Mouse (Mus musculus) hindbrain, embryonic 15.5 days (tissue): ENCODE results near the gene Pwp1. TPM values are rescaled to one million over a fixed set of nuclear protein-coding genes. Genes with fewer than 3 reads are reported as not detected.

Source experiments
- ATAC-seq: fragments of 200-750 bp; cut with Nextera tagmentation; 2 replicates; pipeline ENCODE4 v1.8.0; 2017; ENCODE audit warnings: low read depth, moderate number of reproducible peaks, moderate TSS enrichment; ENCODE audit not compliant: low FRiP score
- H3K27ac ChIP-seq: fragments of 300-500 bp; sonication (generic); replicated peaks from 2 replicates; pipeline ENCODE4 v1.5.1; 2015; ENCODE audit warnings: mild to moderate bottlenecking, inconsistent platforms
- H3K27me3 ChIP-seq: fragments of 300-500 bp; sonication (generic); 2 replicates; pipeline ENCODE4 v1.6.1; 2015; ENCODE audit warnings: control low read depth, inconsistent platforms
- H3K36me3 ChIP-seq: fragments of 300-500 bp; sonication (generic); 2 replicates; pipeline ENCODE4 v1.6.1; 2015; ENCODE audit warnings: control low read depth, inconsistent platforms
- H3K4me1 ChIP-seq: fragments of 300-500 bp; sonication (generic); replicated peaks from 2 replicates; pipeline ENCODE4 v1.6.1; 2015; ENCODE audit warnings: control low read depth, inconsistent platforms
- H3K4me2 ChIP-seq: fragments of 300-500 bp; sonication (generic); 2 replicates; pipeline ENCODE4 v1.6.1; 2015; ENCODE audit warnings: moderate library complexity, mild to moderate bottlenecking, inconsistent platforms
- H3K4me3 ChIP-seq: fragments of 300-500 bp; sonication (generic); 2 replicates; pipeline ENCODE4 v1.5.1; 2015; ENCODE audit warnings: mild to moderate bottlenecking, inconsistent platforms
- H3K9ac ChIP-seq: fragments of 300-500 bp; sonication (generic); 2 replicates; pipeline ENCODE4 v1.6.1; 2015; ENCODE audit warnings: inconsistent platforms
- H3K9me3 ChIP-seq: fragments of 300-500 bp; sonication (generic); 2 replicates; pipeline ENCODE4 v1.6.1; 2016; ENCODE audit warnings: control low read depth, inconsistent platforms
- WGBS: fragments of 180-500 bp; shearing (Covaris S2); methylation state at CpG from one replicate; pipeline ENCODE4 v1.1.7; 2015; 5-methylcytosine and 5-hydroxymethylcytosine counted together
- polyA plus RNA-seq: library from polyadenylated mRNA; unstranded; fragments of >200 nt; fragmentation: Nextera tagmentation; extraction: Ambion mirVana; gene quantifications from 2 replicates; pipeline ENCODE4 v1.2.1, GENCODE M21; 2015

Pwp1 gene
- polyA plus RNA-seq, 1 experiment from 2014 or later, result 62.6 TPM

DNA sequence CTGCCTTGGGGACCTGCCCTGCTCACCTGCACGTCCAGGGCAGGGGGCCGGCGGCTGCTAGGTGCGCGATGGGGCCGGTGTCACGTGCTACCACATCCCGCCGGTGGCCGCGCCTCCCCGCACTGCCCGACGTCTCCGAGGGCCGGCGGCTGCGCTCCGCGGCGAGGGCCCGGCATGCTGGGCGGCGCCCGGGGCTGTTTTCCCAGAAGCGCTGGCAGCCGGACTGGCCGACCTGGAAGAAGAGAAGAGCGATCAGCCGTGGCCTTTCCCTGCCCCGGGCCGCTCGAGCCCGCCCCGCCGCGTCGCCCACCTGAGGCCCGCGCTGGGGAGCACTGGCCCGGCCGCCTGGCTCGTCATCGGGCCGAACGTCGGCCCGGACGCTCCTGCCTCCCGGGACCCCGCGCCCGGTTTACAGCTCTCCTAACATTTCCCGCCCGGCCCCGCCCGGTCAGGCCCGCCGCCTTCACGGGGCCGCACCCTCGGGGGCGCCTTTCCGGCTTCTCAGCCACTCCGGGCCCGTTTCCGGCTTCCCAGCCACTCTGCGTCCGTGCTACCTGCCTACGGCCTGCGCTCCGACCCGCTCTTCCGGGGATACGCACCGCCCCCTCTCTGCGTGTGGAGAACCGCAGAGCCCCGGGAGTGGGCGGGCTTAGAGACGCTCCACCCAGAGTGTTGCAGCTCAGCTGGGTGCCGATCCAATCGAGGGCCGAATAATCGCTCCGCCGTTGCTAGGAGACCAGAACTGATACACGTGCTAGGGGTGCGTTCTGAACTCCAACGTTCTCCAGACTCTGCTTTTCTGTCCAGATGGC, 87.4 kb downstream of the Pwp1 start, which contains the start of gene Prdm4:
Gene Prdm4 (minus strand): TSS at position 645 of the 812 bp plus-strand sequence.
- peak; percentile 100 for ATAC-seq
- H3K36me3 ChIP-seq, result peaks cover 24% of the 10 kb centered on the region
- H3K9me3 ChIP-seq, result no peaks in the 10 kb centered on the region
- peaks cover 17% of the 10 kb centered on the region for H3K4me1 ChIP-seq
- H3K27me3 ChIP-seq, result 0 out of 2 replicates have a peak, but pooled peaks cover 4% of the 10 kb centered on the region
- H3K9ac ChIP-seq, result peak within 1 kb of the TSS; percentile 81
- peak within 1 kb of the TSS; percentile 96 for H3K4me3 ChIP-seq
- H3K27ac ChIP-seq, result peak within 1 kb of the TSS; percentile 86
- H3K4me2 ChIP-seq, result peak within 1 kb of the TSS; percentile 77
- under 1% methylated on average over 54 of the region's 90 CpGs for WGBS

- H3K4me1 ChIP-seq, result peaks cover 17% of the 10 kb centered on the region
- peak within 1 kb of the TSS; percentile 54 for H3K9ac ChIP-seq
- H3K9me3 ChIP-seq, result no peaks in the 10 kb centered on the region
- H3K27ac ChIP-seq, result no peak within 1 kb of the TSS
- H3K27me3 ChIP-seq, result peaks cover 8% of the 10 kb centered on the region; the same call in 1 of the 2 replicates
- H3K4me2 ChIP-seq, result peak within 1 kb of the TSS; percentile 94
- H3K4me3 ChIP-seq, result peak within 1 kb of the TSS; percentile 54
- WGBS, result 2% methylated on average over 23 of the region's 23 CpGs
- no peak for ATAC-seq
- no peaks in the 10 kb centered on the region for H3K36me3 ChIP-seq
Observed at GRCm38 (mm10) chr10:85927676-85928445, 98.6 kb downstream of the Pwp1 start, which contains the start of gene Ascl4. Gene Ascl4 (plus strand): TSS chr10:85927681.

- H3K27me3 ChIP-seq, result peaks cover 8% of the 10 kb centered on the region; the same call in 1 of the 2 replicates
- 1% methylated on average over 62 of the region's 63 CpGs for WGBS
- no peaks in the 10 kb centered on the region for H3K9me3 ChIP-seq
- H3K9ac ChIP-seq, result peak overlapping the region; percentile 54
- peaks cover 17% of the 10 kb centered on the region for H3K4me1 ChIP-seq
- peak; percentile 93 for ATAC-seq
- H3K4me3 ChIP-seq, result peak overlapping the region; percentile 54
- H3K27ac ChIP-seq, result no peak overlapping the region
- peak overlapping the region; percentile 94 for H3K4me2 ChIP-seq
- no peaks in the 10 kb centered on the region for H3K36me3 ChIP-seq
Observed at GRCm38 (mm10) chr10:85928499-85929207, 99.4 kb downstream of the Pwp1 start.

DNA sequence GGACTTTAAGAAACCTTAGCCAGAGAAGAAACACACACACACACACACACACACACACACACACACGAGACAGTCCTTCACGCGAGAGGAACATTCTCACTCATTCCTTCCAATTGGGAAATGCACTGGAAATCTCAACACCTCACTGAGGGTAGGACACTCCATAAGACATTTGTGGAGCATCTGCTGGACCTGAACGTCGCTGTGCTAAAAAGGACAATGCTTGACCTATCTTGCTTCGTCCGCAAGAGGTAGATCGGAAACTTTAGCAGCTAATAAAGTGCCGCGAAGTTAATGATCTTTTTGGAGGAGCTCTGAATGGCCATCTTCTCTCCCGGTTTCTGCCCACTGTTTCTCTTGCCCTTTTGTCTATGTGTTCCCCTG, 99.9 kb downstream of the Pwp1 start:
- no peak for ATAC-seq

GRCm38 (mm10) chr10:85929962-85930361, 100.7 kb downstream of the Pwp1 start:
- no peaks in the 10 kb centered on the region for H3K9me3 ChIP-seq
- no peak overlapping the region for H3K4me2 ChIP-seq
- H3K4me1 ChIP-seq, result peaks cover 17% of the 10 kb centered on the region
- no peak overlapping the region for H3K27ac ChIP-seq
- ATAC-seq, result no peak
- H3K9ac ChIP-seq, result no peak overlapping the region
- peaks cover 8% of the 10 kb centered on the region; the same call in 1 of the 2 replicates for H3K27me3 ChIP-seq
- 89% methylated on average over 11 of the region's 11 CpGs for WGBS
- H3K36me3 ChIP-seq, result no peaks in the 10 kb centered on the region
- H3K4me3 ChIP-seq, result no peak overlapping the region

More for the DNA sequence above, 99.9 kb downstream of the Pwp1 start:
- Histone ChIP-seq H3K4me3 (peak overlapping the region; percentile 54), H3K4me1 (peaks cover 17% of the 10 kb centered on the region), H3K36me3 (no peaks in the 10 kb centered on the region), H3K27ac (no peak overlapping the region), H3K4me2 (peak overlapping the region; percentile 94), H3K9ac (peak overlapping the region; percentile 54), H3K9me3 (no peaks in the 10 kb centered on the region), H3K27me3 (peaks cover 8% of the 10 kb centered on the region; the same call in 1 of the 2 replicates)
- 37% methylated on average over 11 of the region's 11 CpGs for WGBS

DNA sequence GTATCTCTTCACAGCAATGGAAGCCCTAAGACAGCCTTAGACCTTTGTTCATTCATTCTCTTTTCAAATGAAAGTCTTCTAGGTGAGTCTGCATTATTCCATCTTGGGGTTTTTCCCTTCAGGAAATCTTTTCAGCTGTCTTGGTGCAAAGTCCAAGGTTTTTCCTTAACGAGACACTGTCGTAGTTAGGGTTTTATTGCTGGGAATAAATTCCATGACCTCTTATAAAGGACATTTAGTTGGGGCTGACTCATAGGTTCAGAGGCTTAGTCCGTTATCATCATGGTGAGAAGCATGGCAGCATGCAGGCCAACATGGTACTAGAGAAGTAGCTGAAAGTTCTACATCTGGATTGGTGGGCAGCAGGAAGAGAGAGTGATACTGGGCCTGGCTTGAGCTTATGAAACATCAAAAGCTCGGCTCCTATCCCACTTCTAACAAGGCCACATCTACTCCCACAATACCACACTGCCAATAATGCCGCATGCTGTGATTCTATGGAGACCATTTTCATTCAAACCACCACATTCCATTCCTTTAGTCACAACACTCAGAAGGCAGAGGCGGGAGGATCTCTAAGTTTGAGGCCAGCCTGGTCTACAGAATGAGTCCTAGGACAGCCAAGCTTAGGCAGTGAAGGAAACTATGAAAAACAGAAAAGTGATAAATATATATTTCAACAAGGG, 107.1 kb downstream of the Pwp1 start:
- H3K4me3 ChIP-seq, result no peak overlapping the region
- peaks cover 54% of the 10 kb centered on the region for H3K36me3 ChIP-seq
- no peaks in the 10 kb centered on the region for H3K27me3 ChIP-seq
- no peak overlapping the region for H3K4me2 ChIP-seq
- WGBS, result 98% methylated on average over 6 of the region's 6 CpGs
- H3K9ac ChIP-seq, result no peak overlapping the region
- no peak overlapping the region for H3K27ac ChIP-seq
- no peaks in the 10 kb centered on the region for H3K4me1 ChIP-seq
- no peak for ATAC-seq
- no peaks in the 10 kb centered on the region for H3K9me3 ChIP-seq

Other genes starting within 250 kb of the Pwp1 start
- gene Prdm4, start 87.6 kb downstream of the Pwp1 start, polyA plus RNA-seq, result 21.3 and 24.9 TPM in 2 replicates
- gene Ascl4, start 98.2 kb downstream of the Pwp1 start, polyA plus RNA-seq, result 0.28 and 0.31 TPM in 2 replicates
- gene Rtcb, start 128.3 kb downstream of the Pwp1 start, polyA plus RNA-seq, result 162 and 171 TPM in 2 replicates
- 0.05 TPM in 1 of 2 replicates, not detected in the other for gene Bpifc, start 182.4 kb downstream of the Pwp1 start, polyA plus RNA-seq
- gene Fbxo7, start 192.5 kb downstream of the Pwp1 start, polyA plus RNA-seq, result 20.4 and 20.9 TPM in 2 replicates